22 mouse cellular contexts compared by ENCODE assay signal in genomic region chr4:91213917-91214316, GRCm38 (mm10).
A peak's percentile ranks its signal among the peaks of the same experiment; 100 is the strongest.
DNase-seq lines count a peak whose midpoint lies in the region; ATAC-seq and TF ChIP-seq lines count a peak whose summit lies in the region.
"Had no signal": no experiment of that assay in that cellular context is flagged by ENCODE, and none has a peak within 500 bp of the region (broad histone marks: within the 10 kb centered on the region; RNA-seq: fewer than 3 reads in every experiment).

No protein-coding gene starts in this region.

- no peak for TF ChIP-seq EP300 in stomach, postnatal 0 days (optimal IDR thresholded peaks at IDR 0.05)

- no peaks in the 10 kb centered on the region for H3K9me3 ChIP-seq in heart, embryonic 15.5 days (replicated peaks)
- no peaks in the 10 kb centered on the region for H3K9me3 ChIP-seq in heart, embryonic 12.5 days (replicated peaks)
- H3K9me3 ChIP-seq in stomach, embryonic 14.5 days (ENCODE audit: control insufficient read depth, low read depth, low read length): no peaks in the 10 kb centered on the region
- H3K9me3 ChIP-seq in stomach, postnatal 0 days (ENCODE audit: control insufficient read depth, low read length): no peaks in the 10 kb centered on the region
- H3K9me3 ChIP-seq: embryonic facial prominence, embryonic 12.5 days; embryonic facial prominence, embryonic 15.5 days; forebrain, embryonic 10.5 days; forebrain, embryonic 12.5 days had no signal

- no peak overlapping the region for H3K4me3 ChIP-seq in heart, embryonic 15.5 days
- no peak overlapping the region for H3K4me3 ChIP-seq in heart, embryonic 12.5 days
- no peak overlapping the region for H3K4me3 ChIP-seq in stomach, embryonic 14.5 days (ENCODE audit: low read depth, low read length)
- H3K4me3 ChIP-seq in stomach, postnatal 0 days (ENCODE audit: low read depth, low read length): no peak overlapping the region
- H3K4me3 ChIP-seq in kidney, adult 2 months (ENCODE audit: insufficient read depth, low read depth, low read length): no peak overlapping the region
- H3K4me3 ChIP-seq: embryonic facial prominence, embryonic 12.5 days; embryonic facial prominence, embryonic 15.5 days; erythroblast, embryonic 14.5 days; forebrain, embryonic 10.5 days; forebrain, embryonic 12.5 days had no signal

- H3K4me1 ChIP-seq in heart, embryonic 15.5 days (replicated peaks): no peaks in the 10 kb centered on the region
- no peaks in the 10 kb centered on the region for H3K4me1 ChIP-seq in heart, embryonic 12.5 days (replicated peaks)
- no peaks in the 10 kb centered on the region for H3K4me1 ChIP-seq in stomach, embryonic 14.5 days (ENCODE audit: control insufficient read depth, insufficient read depth, low read length)
- H3K4me1 ChIP-seq in stomach, postnatal 0 days (replicated peaks; ENCODE audit: control insufficient read depth, insufficient read depth): no peaks in the 10 kb centered on the region
- no peaks in the 10 kb centered on the region for H3K4me1 ChIP-seq in kidney, adult 2 months (ENCODE audit: control insufficient read depth, insufficient read depth, low read length)
- H3K4me1 ChIP-seq: embryonic facial prominence, embryonic 12.5 days; embryonic facial prominence, embryonic 15.5 days; forebrain, embryonic 10.5 days; forebrain, embryonic 12.5 days had no signal

- DNase-seq in stomach, postnatal 0 days (ENCODE audit: low spot score): no peak
- no peak for DNase-seq in kidney, adult 2 months
- DNase-seq: adrenal gland, adult 2 months; adrenal gland, postnatal 10 days; adrenal gland, postnatal 25 days; cerebellum, adult 11 months; cerebellum, adult 18-20 months; cerebellum, adult 8-10 months; cerebellum, adult 9-11 months; cerebellum, postnatal 14 days; cerebellum, postnatal 36 days; embryo, embryonic 11 days had no signal

- no peak for TF ChIP-seq POLR2A in kidney, adult 2 months (IDR thresholded peaks at IDR 0.05; ENCODE audit: low read depth, low read length)

- no peak overlapping the region for H3K9ac ChIP-seq in heart, embryonic 15.5 days
- no peak overlapping the region for H3K9ac ChIP-seq in heart, embryonic 12.5 days
- no peak overlapping the region for H3K9ac ChIP-seq in stomach, embryonic 14.5 days (replicated peaks; ENCODE audit: low read depth, low read length)
- no peak overlapping the region for H3K9ac ChIP-seq in stomach, postnatal 0 days (ENCODE audit: low read length)
- H3K9ac ChIP-seq: embryonic facial prominence, embryonic 12.5 days; embryonic facial prominence, embryonic 15.5 days; forebrain, embryonic 12.5 days had no signal

- ATAC-seq in heart, embryonic 15.5 days (replicated peaks; ENCODE audit: insufficient number of reproducible peaks, insufficient read depth, low FRiP score, low read depth): 0 out of 2 replicates have a peak, but pooled peaks have one; percentile 53
- no peak for ATAC-seq in heart, embryonic 12.5 days (ENCODE audit: insufficient number of reproducible peaks, low FRiP score)
- ATAC-seq in stomach, embryonic 14.5 days (ENCODE audit: insufficient number of reproducible peaks, insufficient read depth, low FRiP score, low read depth): peak; percentile 6; the same call in 1 of the 2 replicates
- no peak for ATAC-seq in stomach, postnatal 0 days (ENCODE audit: low FRiP score, low TSS enrichment)
- ATAC-seq: forebrain, embryonic 14.5 days; forebrain, embryonic 16.5 days had no signal

- H3K36me3 ChIP-seq in heart, embryonic 15.5 days: no peaks in the 10 kb centered on the region
- no peaks in the 10 kb centered on the region for H3K36me3 ChIP-seq in heart, embryonic 12.5 days
- H3K36me3 ChIP-seq in stomach, embryonic 14.5 days (ENCODE audit: control insufficient read depth, insufficient read depth, low read length): no peaks in the 10 kb centered on the region
- no peaks in the 10 kb centered on the region for H3K36me3 ChIP-seq in stomach, postnatal 0 days (ENCODE audit: control insufficient read depth, insufficient read depth, low read length)
- no peaks in the 10 kb centered on the region for H3K36me3 ChIP-seq in kidney, adult 2 months (ENCODE audit: control insufficient read depth, insufficient read depth, low read length)
- H3K36me3 ChIP-seq: embryonic facial prominence, embryonic 12.5 days; embryonic facial prominence, embryonic 15.5 days had no signal

- no peaks in the 10 kb centered on the region for H3K27me3 ChIP-seq in heart, embryonic 15.5 days
- H3K27me3 ChIP-seq in heart, embryonic 12.5 days (replicated peaks): no peaks in the 10 kb centered on the region
- H3K27me3 ChIP-seq in stomach, embryonic 14.5 days (ENCODE audit: control insufficient read depth, insufficient read depth, low read length): no peaks in the 10 kb centered on the region
- H3K27me3 ChIP-seq in stomach, postnatal 0 days (ENCODE audit: control insufficient read depth, insufficient read depth, low read length): no peaks in the 10 kb centered on the region
- H3K27me3 ChIP-seq in kidney, adult 2 months (replicated peaks; ENCODE audit: control insufficient read depth, insufficient read depth, low read length): no peaks in the 10 kb centered on the region
- H3K27me3 ChIP-seq: embryonic facial prominence, embryonic 12.5 days; embryonic facial prominence, embryonic 15.5 days; forebrain, embryonic 12.5 days had no signal

- no peak overlapping the region for H3K27ac ChIP-seq in heart, embryonic 15.5 days
- H3K27ac ChIP-seq in heart, embryonic 12.5 days (ENCODE audit: poor library complexity, severe bottlenecking): no peak overlapping the region
- no peak overlapping the region for H3K27ac ChIP-seq in stomach, embryonic 14.5 days (ENCODE audit: low read length)
- H3K27ac ChIP-seq in stomach, postnatal 0 days (replicated peaks): no peak overlapping the region
- H3K27ac ChIP-seq in kidney, adult 2 months (ENCODE audit: insufficient read depth, low read depth, low read length): no peak overlapping the region
- H3K27ac ChIP-seq: embryonic facial prominence, embryonic 12.5 days; embryonic facial prominence, embryonic 15.5 days; forebrain, embryonic 10.5 days; forebrain, embryonic 12.5 days had no signal

- TF ChIP-seq CTCF in stomach, postnatal 0 days (IDR thresholded peaks at IDR 0.05; ENCODE audit: low read depth): no peak
- no peak for TF ChIP-seq CTCF in kidney, adult 2 months (conservative IDR thresholded peaks at IDR 0.05; ENCODE audit: insufficient read depth, insufficient read length, low read depth, low read length)

- WGBS in heart, embryonic 15.5 days: 43% methylated on average over 3 of the region's 3 CpGs
- 49% methylated on average over 3 of the region's 3 CpGs for WGBS in heart, embryonic 12.5 days
- 62% methylated on average over 3 of the region's 3 CpGs for WGBS in stomach, embryonic 14.5 days
- 50% methylated on average over 3 of the region's 3 CpGs for WGBS in stomach, postnatal 0 days
- 64% methylated on average over 3 of the region's 3 CpGs for WGBS in kidney, adult 2 months

- no peak overlapping the region for H3K4me2 ChIP-seq in heart, embryonic 15.5 days
- H3K4me2 ChIP-seq in heart, embryonic 12.5 days: no peak overlapping the region
- H3K4me2 ChIP-seq in stomach, embryonic 14.5 days (replicated peaks; ENCODE audit: low read depth, low read length): no peak overlapping the region
- H3K4me2 ChIP-seq in stomach, postnatal 0 days (replicated peaks; ENCODE audit: low read depth): no peak overlapping the region
- H3K4me2 ChIP-seq: embryonic facial prominence, embryonic 12.5 days; embryonic facial prominence, embryonic 15.5 days; forebrain, embryonic 12.5 days had no signal

Comparison
In these comparisons a context has a peak if more than half of its experiments do, and no peak if none do; other contexts are left out.
1. ATAC-seq: peak in heart, embryonic 15.5 days (single experiment) and stomach, embryonic 14.5 days (single experiment); none in heart, embryonic 12.5 days (single experiment) and stomach, postnatal 0 days (single experiment).